Mouse (Mus musculus): ENCODE data around the gene Numa1. TPM values are rescaled to one million over a fixed set of nuclear protein-coding genes. Genes with fewer than 3 reads are reported as not detected.

Gene Numa1
- 82.7 and 86.1 TPM in 2 replicates for polyA plus RNA-seq (2016; fragmentation: Nextera tagmentation; extraction: Ambion mirVana)

DNA sequence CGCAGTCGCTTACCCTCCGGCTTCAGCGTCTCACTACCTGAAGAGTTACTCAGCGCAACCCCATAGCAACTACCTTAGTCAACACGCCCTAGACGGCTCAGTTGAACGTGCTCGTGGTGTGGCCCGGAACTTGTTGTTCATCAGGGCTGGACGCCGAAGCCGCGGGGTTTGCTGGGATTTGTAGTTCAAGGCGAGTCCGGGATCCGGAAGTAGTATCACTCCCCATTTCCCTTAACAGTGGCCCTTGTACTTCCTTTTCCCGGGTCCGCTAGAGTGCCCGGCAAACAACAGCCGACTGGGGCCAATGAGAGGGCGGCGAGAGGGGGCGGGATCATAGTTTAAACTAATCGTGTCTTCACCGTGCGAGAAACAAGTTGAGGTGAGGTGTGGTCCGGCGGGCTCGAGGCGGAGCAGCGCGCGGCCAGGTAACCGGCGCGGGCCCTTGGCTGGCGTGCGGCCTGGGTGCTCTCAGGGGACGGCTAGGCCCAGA, at the start of gene Numa1, which contains the start of gene Lrrc51:
Gene Numa1, plus strand, starts transcription at position 361 of the 490 bp plus-strand sequence.
Gene Lrrc51, minus strand, starts transcription at position 145 of the 490 bp plus-strand sequence.
- H3K36me3 ChIP-seq, result 0 out of 2 replicates have a peak, but pooled peaks cover 2% of the 10 kb centered on the region
- no peaks in the 10 kb centered on the region for H3K27me3 ChIP-seq (replicated peaks)
- H3K9me3 ChIP-seq, result no peaks in the 10 kb centered on the region
- H3K4me1 ChIP-seq, result peaks cover 15% of the 10 kb centered on the region
- peak within 1 kb of the TSS; percentile 85 for H3K4me3 ChIP-seq
- H3K27ac ChIP-seq, result 0 out of 2 replicates have a peak within 1 kb of the TSS, but pooled peaks have one; percentile 21
- peak within 1 kb of the TSS; percentile 71 for H3K9ac ChIP-seq
- peak within 1 kb of the TSS; percentile 63 for H3K4me2 ChIP-seq (replicated peaks)
- WGBS, result under 1% methylated on average over 40 of the region's 40 CpGs
- ATAC-seq (ENCODE audit: low FRiP score, low read depth), result peak; percentile 98

- Histone ChIP-seq H3K36me3 (no peaks in the 10 kb centered on the region), H3K9ac (no peak overlapping the region), H3K27me3 (replicated peaks) (no peaks in the 10 kb centered on the region), H3K4me1 (no peaks in the 10 kb centered on the region), H3K9me3 (no peaks in the 10 kb centered on the region), H3K4me2 (replicated peaks) (no peak overlapping the region), H3K4me3 (no peak overlapping the region), H3K27ac (no peak overlapping the region)
- no peak for ATAC-seq (ENCODE audit: low FRiP score, low read depth)
- WGBS, result 98% methylated on average over 4 of the region's 4 CpGs
Observed at GRCm38 (mm10) chr7:101884160-101884559, 49.8 kb upstream of the Numa1 start.

DNA sequence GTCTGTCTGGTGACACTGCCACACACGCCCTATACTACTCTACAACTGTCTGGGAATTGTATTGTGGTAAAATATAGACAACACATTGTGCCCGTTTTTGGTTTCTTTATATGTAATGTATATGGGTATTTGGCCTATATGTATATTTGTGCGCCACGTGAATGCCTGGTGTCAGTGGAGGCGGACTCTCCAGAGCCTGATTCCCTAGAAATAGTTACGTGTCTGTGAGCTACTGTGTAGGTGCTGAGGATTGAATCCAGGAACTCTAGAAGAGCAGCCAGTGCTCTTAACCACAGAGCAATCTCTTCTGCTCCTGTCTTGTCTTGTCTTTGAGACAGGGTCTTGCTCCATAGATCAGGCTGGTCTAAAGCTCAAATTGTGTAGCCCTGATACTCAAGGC, 47.6 kb upstream of the Numa1 start:
- H3K4me2 ChIP-seq (replicated peaks), result no peak overlapping the region
- 91% methylated on average over 6 of the region's 6 CpGs for WGBS
- H3K9ac ChIP-seq, result no peak overlapping the region
- no peaks in the 10 kb centered on the region for H3K9me3 ChIP-seq
- H3K27ac ChIP-seq, result no peak overlapping the region
- H3K4me1 ChIP-seq, result no peaks in the 10 kb centered on the region
- no peak for ATAC-seq (ENCODE audit: low FRiP score, low read depth)
- H3K27me3 ChIP-seq (replicated peaks), result no peaks in the 10 kb centered on the region
- no peak overlapping the region for H3K4me3 ChIP-seq
- H3K36me3 ChIP-seq, result no peaks in the 10 kb centered on the region

DNA sequence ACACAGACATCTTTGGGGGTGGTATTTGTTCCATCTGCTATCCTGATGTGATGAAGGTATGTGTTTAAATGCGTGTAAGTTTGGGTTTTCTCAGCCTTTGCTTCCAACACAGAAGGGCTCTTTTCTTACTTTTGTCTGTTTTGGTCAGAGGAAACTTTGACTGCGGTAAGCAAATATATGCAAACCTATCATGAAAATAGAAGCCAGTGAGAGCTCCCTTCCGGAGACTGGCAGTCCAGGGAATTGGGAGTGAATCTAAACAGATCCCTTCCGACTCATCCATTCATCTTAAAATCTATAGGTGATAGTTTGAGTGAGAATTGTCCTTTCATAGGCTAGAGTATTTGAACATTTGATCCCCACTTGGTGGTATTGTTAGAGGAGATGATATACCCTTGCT, 45.5 kb upstream of the Numa1 start:
- Histone ChIP-seq H3K4me3 (no peak overlapping the region), H3K9me3 (no peaks in the 10 kb centered on the region), H3K27me3 (replicated peaks) (no peaks in the 10 kb centered on the region), H3K36me3 (no peaks in the 10 kb centered on the region), H3K4me2 (replicated peaks) (no peak overlapping the region), H3K27ac (no peak overlapping the region), H3K4me1 (no peaks in the 10 kb centered on the region), H3K9ac (no peak overlapping the region)
- no peak for ATAC-seq (ENCODE audit: low FRiP score, low read depth)
- WGBS, result 87% methylated on average over 4 of the region's 4 CpGs

DNA sequence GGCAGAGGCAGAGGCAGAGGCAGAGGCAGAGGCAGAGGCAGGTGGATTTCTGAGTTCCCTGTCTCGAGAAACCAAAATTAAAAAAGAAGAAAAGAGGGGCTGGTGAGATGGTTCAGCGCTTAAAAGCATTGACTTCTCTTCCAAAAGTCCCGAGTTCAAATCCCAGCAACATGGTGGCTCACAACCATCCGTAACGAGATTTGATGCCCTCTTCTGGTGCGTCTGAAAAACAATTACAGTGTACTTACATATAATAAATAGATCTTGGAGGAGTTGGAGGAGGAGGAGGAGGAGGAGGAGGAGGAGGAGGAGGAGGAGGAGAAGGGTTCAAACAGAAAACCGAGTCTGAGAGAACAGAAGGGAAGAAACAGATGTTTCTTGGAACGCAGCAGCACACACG, 38.2 kb upstream of the Numa1 start:
- no peak for ATAC-seq (ENCODE audit: low FRiP score, low read depth)
- no peaks in the 10 kb centered on the region for H3K27me3 ChIP-seq (replicated peaks)
- H3K9me3 ChIP-seq, result no peaks in the 10 kb centered on the region
- 37% methylated on average over 9 of the region's 9 CpGs for WGBS
- peak overlapping the region; percentile 48; the same call in 1 of the 2 replicates for H3K9ac ChIP-seq
- H3K4me2 ChIP-seq (replicated peaks), result peak overlapping the region; percentile 53
- peak overlapping the region; percentile 49 for H3K4me3 ChIP-seq
- H3K27ac ChIP-seq, result no peak overlapping the region; the same call in 1 of the 2 replicates
- no peaks in the 10 kb centered on the region for H3K36me3 ChIP-seq
- H3K4me1 ChIP-seq, result 0 out of 2 replicates have a peak, but pooled peaks cover 4% of the 10 kb centered on the region

DNA sequence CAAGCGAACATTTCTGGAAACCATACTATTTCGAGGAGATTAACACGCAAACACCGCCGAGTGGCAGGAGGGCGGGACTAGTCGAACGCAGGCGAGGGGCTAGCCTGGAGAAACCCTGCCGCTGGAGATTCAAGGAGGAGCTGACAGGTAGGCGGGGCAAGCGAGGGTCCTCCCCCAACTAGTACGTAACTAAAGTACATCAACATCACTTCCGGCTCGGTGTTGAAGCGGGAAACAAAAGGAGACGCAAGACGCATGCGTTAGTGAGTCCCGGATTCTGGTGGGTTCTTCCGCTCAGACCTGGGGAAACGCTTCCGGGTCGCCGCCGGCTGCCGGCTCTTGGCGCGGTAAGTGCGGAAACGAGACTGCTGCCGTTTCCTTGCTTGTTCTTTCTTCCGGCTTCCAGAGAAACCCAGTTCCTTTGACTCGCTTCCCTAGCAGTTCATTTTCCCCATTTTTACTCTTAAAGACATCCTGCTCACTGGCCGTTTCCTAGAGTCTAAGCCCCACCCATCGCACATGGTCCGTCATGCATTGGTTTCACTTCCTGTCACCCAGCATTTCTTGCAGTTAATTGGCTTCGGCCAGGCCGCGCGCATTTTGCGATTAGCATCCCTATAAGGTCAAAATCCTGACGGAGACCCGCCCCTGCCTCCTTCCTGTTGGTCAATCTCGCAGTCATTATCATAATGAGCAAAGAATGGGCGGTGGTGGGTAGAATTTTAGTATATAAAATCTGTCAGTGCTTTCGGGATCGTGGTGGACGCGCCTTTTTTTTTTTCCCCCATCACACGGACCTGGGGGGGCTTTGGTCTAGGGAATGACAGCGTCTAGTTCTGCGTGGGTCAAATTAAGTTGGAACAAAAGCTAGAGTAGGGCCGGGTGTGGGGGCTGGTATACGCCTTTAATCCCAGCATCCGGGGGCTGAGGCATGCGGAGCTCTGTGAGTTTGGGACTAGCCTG, 37.5 kb upstream of the Numa1 start:
- no peaks in the 10 kb centered on the region for H3K27me3 ChIP-seq (replicated peaks)
- under 1% methylated on average over 57 of the region's 57 CpGs for WGBS
- H3K9me3 ChIP-seq, result no peaks in the 10 kb centered on the region
- peak overlapping the region; percentile 57; the same call in 1 of the 2 replicates for H3K27ac ChIP-seq
- H3K4me3 ChIP-seq, result peak overlapping the region; percentile 49
- H3K4me2 ChIP-seq (replicated peaks), result peak overlapping the region; percentile 58
- H3K36me3 ChIP-seq, result no peaks in the 10 kb centered on the region
- ATAC-seq (ENCODE audit: low FRiP score, low read depth), result peak; percentile 98
- 0 out of 2 replicates have a peak, but pooled peaks cover 4% of the 10 kb centered on the region for H3K4me1 ChIP-seq
- H3K9ac ChIP-seq, result peak overlapping the region; percentile 48

- ATAC-seq (ENCODE audit: low FRiP score, low read depth), result no peak
- Histone ChIP-seq H3K36me3 (peaks cover 11% of the 10 kb centered on the region; the same call in 1 of the 2 replicates), H3K9ac (no peak overlapping the region), H3K9me3 (no peaks in the 10 kb centered on the region), H3K27ac (no peak overlapping the region), H3K4me1 (0 out of 2 replicates have a peak, but pooled peaks cover 4% of the 10 kb centered on the region), H3K4me3 (no peak overlapping the region), H3K4me2 (replicated peaks) (no peak overlapping the region), H3K27me3 (replicated peaks) (no peaks in the 10 kb centered on the region)
- 93% methylated on average over 16 of the region's 16 CpGs for WGBS
Observed at GRCm38 (mm10) chr7:101900331-101901097, 33.4 kb upstream of the Numa1 start.

GRCm38 (mm10) chr7:101901969-101902368, 31.9 kb upstream of the Numa1 start:
- no peaks in the 10 kb centered on the region for H3K9me3 ChIP-seq
- H3K4me1 ChIP-seq, result peaks cover 7% of the 10 kb centered on the region
- no peak for ATAC-seq (ENCODE audit: low FRiP score, low read depth)
- H3K27ac ChIP-seq, result no peak overlapping the region
- H3K4me3 ChIP-seq, result no peak overlapping the region
- H3K36me3 ChIP-seq, result peaks cover 11% of the 10 kb centered on the region; the same call in 1 of the 2 replicates
- H3K9ac ChIP-seq, result no peak overlapping the region
- H3K4me2 ChIP-seq (replicated peaks), result no peak overlapping the region
- 91% methylated on average over 10 of the region's 10 CpGs for WGBS
- no peaks in the 10 kb centered on the region for H3K27me3 ChIP-seq (replicated peaks)

- Histone ChIP-seq H3K36me3 (peaks cover 11% of the 10 kb centered on the region; the same call in 1 of the 2 replicates), H3K9ac (no peak overlapping the region), H3K9me3 (no peaks in the 10 kb centered on the region), H3K27ac (no peak overlapping the region), H3K4me2 (replicated peaks) (no peak overlapping the region), H3K27me3 (replicated peaks) (no peaks in the 10 kb centered on the region), H3K4me1 (peaks cover 6% of the 10 kb centered on the region), H3K4me3 (no peak overlapping the region)
- no peak for ATAC-seq (ENCODE audit: low FRiP score, low read depth)
Observed at GRCm38 (mm10) chr7:101902846-101903245, 31.1 kb upstream of the Numa1 start.

- Histone ChIP-seq H3K27ac (peak within 1 kb of the TSS; percentile 83), H3K4me1 (peaks cover 6% of the 10 kb centered on the region), H3K4me3 (peak within 1 kb of the TSS; percentile 85), H3K27me3 (replicated peaks) (no peaks in the 10 kb centered on the region), H3K9me3 (no peaks in the 10 kb centered on the region), H3K4me2 (replicated peaks) (peak within 1 kb of the TSS; percentile 63), H3K36me3 (peaks cover 28% of the 10 kb centered on the region), H3K9ac (peak within 1 kb of the TSS; percentile 91)
- peak; percentile 99 for ATAC-seq (ENCODE audit: low FRiP score, low read depth)
- WGBS, result under 1% methylated on average over 61 of the region's 61 CpGs
Observed at GRCm38 (mm10) chr7:101905561-101906286, 28.2 kb upstream of the Numa1 start, which contains the start of gene Lamtor1. Gene Lamtor1, plus strand, starts transcription at chr7:101905904.

DNA sequence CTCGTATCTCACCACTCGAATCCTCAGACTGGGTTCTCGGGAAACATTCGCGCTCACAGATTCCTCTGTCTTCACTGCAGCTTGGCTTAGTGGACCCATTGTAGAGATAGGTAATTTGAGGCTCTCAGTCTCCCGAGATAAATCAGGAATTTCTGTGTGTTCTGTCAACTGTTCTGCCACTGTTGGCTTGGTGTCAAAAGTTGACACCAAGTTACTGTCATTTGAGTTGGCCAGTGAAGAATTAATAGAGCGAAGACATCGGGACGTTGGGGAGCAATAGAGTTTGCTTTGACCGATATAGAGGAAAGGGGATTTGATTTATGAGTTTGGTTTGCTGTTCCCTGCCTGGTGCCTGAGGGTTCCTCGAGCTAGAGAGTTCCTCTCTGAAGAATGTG, 27.6 kb upstream of the Numa1 start, which contains the start of gene Tomt:
Gene Tomt, minus strand, starts transcription at position 73 of the 395 bp plus-strand sequence.
- peak within 1 kb of the TSS; percentile 91 for H3K9ac ChIP-seq
- H3K4me2 ChIP-seq (replicated peaks), result peak within 1 kb of the TSS; percentile 63
- H3K4me3 ChIP-seq, result peak within 1 kb of the TSS; percentile 85
- H3K27ac ChIP-seq, result peak within 1 kb of the TSS; percentile 83
- H3K27me3 ChIP-seq (replicated peaks), result no peaks in the 10 kb centered on the region
- peaks cover 6% of the 10 kb centered on the region for H3K4me1 ChIP-seq
- WGBS, result 12% methylated on average over 11 of the region's 11 CpGs
- H3K9me3 ChIP-seq, result no peaks in the 10 kb centered on the region
- H3K36me3 ChIP-seq, result peaks cover 34% of the 10 kb centered on the region
- ATAC-seq (ENCODE audit: low FRiP score, low read depth), result no peak
